Mouse (Mus musculus) liver, postnatal 0 days (tissue): ENCODE data around the gene Lrch3.

ENCODE experiments used
- CTCF ChIP-seq: sonication (generic); IDR thresholded peaks from 2 replicates; pipeline ENCODE4 v1.5.1; 2016; ENCODE audit warnings: antibody characterized with exemption, low read depth
- EP300 ChIP-seq: IDR thresholded peaks from 2 replicates; pipeline ENCODE4 v1.6.1; 2016; ENCODE audit warnings: antibody characterized with exemption, low read depth, mild to moderate bottlenecking

GRCm38 (mm10) chr16:33005216-33005615 is 91.3 kb downstream of the Lrch3 start:
- TF ChIP-seq CTCF, result no peak
- no peak for TF ChIP-seq EP300
